Mouse (Mus musculus) thymus, postnatal 25 days (tissue): ENCODE data around the gene Csrnp1.

Source experiments
- DNase-seq: peaks from one replicate; pipeline ENCODE4 v3.0.0; 2022

Gene Csrnp1

DNA sequence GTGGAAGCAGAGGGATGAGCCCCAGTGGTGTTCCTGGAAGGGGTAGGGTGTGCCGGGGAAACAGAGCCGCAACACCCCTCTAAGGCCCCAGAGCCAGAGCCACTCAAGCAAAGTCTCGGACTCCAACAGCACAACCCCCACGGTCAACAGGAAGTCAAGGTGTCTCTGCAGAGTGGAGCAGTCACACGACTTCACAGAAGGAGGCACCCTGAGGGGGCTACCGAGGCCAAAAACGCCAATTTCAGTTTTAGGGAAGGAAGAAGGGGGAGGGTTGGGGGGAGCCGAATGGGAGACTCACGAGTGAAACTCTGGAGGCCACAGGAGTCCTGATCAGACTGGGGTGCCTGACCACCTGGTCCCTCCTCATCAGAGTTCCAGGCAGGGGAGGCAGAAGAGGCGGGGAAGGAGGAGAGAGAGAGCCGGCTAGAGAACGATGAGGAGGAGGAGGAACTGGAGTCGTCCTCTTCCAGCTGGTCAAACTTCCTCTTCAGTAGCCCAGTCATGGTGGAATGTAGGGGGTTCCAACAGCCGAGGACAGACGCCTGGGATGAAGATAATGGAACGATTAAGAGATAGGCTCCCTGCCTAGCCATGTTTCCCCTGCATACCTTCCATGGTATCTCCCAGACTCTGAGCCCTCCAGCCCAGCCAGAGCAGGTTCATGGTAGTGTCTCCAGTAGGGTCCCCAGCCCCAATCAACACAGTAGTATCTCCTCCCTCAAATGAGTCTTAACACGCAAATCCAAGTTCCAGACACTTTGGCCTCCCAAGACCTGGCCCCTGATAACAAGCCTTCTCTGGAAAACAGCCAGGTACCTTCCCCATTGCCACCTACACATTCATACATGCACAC is 7.5 kb downstream of the Csrnp1 start:
- DNase-seq: peak; percentile 50

GRCm38 (mm10) chr9:119975286-119975685 is 9.2 kb downstream of the Csrnp1 start:
- DNase-seq: no peak

- no peak for DNase-seq
Observed at GRCm38 (mm10) chr9:119974609-119975008, 9.8 kb downstream of the Csrnp1 start.

GRCm38 (mm10) chr9:119973869-119974520 is 10.5 kb downstream of the Csrnp1 start:
- DNase-seq: peak; percentile 50

- no peak for DNase-seq
Observed at GRCm38 (mm10) chr9:119973281-119973680, 11.2 kb downstream of the Csrnp1 start.

DNA sequence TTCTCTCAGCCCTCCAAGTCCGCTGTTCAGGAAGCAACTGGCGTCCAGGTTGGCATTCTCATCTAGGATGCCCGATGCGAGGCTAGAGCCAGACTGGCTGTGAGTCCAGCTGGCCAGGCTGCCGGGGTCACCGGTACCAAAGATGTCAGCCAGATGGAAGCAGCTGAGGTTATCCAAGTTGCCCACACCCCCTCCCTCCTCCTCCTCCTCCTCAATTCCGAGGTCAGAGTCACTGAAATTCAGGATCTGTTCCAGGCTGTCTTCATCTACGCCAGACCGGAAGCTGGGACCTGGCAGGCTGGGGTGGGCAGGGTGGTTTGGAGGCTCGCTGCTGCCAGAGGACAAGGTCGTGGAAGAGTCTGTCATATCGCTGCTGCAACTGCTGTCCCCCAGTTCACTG is 11.9 kb downstream of the Csrnp1 start:
- DNase-seq: no peak

DNA sequence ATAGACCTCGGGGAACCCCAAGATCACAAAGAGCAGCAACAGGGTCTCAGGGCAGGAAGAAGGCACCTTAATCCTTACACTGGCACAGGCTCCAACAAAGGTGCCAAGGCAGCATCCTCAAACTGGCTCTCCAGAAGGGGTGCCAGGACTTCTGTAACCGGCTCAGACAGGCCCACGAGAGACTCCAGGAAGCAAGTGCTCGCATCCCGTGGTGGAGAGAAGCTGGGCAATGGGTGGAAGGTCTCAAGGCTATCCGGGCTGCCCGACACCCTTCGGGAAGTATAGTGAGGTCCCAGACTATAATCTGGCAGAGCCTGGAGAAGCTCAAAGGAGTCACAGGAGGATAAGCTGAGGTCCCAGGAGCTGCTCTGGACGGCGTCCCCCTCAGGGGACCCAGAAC is 12.3 kb downstream of the Csrnp1 start:
- DNase-seq: no peak

DNA sequence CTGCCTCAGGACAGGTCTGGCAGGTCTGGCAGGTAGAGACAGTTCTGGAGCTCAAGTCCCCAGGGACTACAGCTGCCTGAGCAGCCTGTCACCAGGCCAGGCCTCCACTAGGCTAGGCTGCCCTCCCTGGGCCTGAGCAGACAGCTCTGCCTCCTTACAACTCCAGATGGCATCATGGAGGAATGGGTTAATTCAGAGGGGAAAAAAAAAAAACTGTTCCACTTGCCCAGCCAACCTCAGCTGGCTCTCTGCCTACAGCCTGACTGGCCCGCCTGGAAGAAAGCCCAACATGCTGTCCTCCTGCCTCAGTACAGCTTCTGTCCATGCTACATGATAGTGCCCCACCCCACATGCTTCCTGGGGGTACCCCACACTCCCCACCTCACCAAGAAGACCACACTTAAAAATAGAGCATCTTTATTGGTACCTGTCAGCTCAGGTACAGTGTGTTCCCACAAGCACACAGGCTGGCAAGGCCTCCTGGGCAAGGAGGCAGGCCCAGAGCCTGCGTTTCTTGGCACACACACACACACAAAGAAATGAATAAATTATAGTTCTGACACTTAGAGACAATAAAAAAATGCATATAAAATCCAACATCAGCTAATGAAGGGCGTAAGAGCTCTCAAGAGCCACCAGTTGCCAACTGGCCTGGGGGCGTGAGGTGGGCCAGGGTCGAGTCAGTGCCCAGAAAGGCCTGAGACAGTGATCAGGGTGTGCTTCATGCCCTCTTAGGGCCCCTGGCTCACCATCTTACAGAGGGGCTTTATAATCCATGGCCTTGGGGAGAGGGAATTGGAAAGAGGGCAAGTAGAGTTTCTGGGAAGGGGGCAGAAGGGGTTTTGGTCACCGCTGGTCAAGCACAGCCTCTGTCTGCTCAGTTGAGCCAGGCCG is 13.4 kb downstream of the Csrnp1 start:
- DNase-seq: no peak

- DNase-seq: peak; percentile 49
Observed at GRCm38 (mm10) chr9:119970221-119970620, 14.2 kb downstream of the Csrnp1 start.

DNA sequence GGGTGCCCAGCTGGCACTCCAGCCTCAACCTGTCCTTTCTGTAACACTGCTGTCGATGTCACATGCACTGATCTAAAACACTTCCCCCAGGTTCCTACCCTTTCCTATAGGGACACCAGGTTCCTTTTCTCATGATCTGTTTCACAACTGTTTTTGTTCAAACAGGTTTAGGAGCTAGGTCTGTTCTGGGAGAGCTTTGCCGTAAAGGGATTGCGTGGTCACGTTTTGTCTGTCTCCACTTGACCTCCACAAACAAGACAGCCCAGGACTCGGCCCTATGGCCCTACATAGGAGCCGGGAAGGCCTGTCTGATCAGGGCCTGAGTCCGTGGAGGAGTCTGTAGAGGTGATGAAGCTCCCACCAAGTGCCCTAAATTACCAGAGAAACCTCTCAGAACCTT is 14.6 kb downstream of the Csrnp1 start:
- no peak for DNase-seq

GRCm38 (mm10) chr9:119966221-119966910 is 18.1 kb downstream of the Csrnp1 start:
- no peak for DNase-seq

GRCm38 (mm10) chr9:119965186-119965585 is 19.3 kb downstream of the Csrnp1 start:
- DNase-seq: no peak

GRCm38 (mm10) chr9:119964206-119964605 is 20.3 kb downstream of the Csrnp1 start:
- no peak for DNase-seq

DNA sequence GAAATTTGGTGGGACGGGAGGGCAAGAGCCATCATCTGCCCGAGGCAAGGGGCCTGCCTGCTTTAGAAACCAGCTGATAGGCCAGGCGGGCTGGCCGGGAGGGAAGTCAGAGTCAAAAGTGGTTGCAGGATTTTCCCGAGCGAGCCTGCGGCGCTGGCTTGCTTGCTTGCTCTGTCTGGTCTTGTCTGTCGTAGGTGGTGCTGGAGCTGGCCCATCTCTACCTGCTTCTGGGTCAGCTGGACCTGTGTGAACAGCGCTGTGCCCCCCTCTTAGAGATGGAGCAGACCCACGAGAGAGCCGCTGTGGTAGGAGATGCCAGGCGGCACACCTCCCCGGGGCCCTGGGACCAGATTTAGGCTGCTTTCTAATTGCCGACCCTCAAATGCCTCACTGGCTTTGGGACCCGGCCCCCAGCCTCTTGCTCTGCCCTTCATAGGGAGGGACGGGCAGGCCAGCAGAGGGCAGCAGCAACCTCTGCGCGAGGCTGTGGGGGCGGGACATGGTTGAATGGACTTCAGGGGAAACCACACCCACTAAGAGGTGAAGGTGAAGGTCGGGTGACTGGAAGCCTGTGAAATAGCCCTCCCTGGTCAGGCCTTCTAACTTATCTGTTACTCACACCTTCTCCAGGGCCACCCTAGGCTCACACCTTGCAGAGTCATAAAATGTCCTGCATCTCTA is 21.3 kb downstream of the Csrnp1 start:
- DNase-seq: peak; percentile 84

DNA sequence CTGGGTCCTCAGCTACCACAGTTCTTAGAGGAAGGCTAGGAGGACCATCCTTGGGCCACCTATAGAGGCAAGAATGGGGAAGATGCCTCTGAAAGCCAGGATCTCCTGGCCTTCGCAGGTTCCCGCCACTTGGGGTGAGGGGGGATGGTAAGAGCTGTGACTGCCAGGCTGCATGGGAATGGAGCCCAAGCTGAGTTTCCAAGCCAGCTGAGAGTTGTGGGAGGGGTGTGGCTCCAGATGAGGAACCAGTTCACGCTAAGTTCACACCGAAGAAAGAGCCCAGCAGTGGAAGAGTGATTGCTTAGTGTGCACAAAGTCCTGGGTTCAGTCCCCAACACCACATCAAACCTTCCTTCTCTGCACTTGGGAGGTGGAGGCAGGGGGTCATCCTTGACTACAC is 22.2 kb downstream of the Csrnp1 start:
- DNase-seq: no peak

DNA sequence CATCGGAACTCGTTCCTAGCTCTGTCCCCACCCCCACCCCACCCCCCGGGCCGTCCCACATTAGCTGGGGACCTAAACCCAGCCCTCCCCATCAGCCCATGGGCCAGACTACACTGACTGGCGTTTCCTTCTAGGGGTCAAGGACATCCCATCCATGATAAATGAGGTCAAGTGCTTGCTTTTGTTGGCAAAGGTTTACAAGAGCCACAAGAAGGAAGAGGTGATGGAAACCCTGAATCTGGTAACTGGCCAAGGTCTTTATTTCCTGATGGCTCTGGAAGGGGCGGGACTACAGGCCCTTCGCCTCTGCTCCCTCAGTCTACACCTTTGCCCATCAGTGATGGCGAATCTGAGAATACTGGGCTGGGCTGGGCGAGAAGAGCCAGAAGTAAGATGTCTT is 25.6 kb downstream of the Csrnp1 start:
- DNase-seq: no peak

GRCm38 (mm10) chr9:119951388-119951787 is 33.1 kb downstream of the Csrnp1 start:
- DNase-seq: no peak

DNA sequence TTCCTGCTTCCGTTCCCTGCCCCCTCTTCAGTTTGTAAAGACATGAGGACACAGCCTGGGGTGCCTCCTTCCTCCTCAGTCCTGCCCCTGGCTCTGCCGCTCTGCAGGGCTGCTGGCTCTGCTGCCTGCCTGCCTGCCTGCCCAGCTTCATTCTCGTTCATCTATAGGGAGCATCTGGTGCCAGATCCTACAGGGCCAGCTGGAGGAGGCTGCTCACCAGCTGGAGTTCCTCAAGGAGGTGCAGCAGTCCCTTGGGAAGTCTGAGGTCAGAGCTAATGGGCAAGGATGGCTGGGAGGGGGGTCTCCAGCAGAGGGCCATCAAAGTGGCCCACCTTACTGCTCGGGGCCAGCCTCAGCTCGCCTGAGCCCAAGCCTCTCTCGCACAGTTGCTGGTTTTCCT is 34.0 kb downstream of the Csrnp1 start:
- DNase-seq: no peak

DNA sequence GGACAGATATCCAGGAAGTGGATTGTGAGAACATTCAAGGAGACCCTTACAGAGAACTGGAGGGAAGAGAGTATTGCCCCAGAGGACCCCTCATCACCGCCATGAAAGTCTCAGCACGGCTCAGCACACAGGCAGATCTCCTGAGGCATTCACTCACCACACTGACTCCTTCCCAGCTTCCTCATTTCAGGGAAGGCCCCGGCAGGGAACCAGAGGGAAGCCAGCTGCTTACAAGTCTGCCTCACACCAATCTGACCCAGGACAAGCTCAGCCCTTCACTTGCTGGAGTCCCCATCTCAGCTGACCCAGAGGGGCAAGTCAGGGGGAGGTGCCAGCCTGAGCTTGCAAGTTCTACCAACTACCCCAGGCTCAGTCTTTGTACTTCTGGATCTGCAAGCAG is 35.7 kb downstream of the Csrnp1 start:
- no peak for DNase-seq

DNA sequence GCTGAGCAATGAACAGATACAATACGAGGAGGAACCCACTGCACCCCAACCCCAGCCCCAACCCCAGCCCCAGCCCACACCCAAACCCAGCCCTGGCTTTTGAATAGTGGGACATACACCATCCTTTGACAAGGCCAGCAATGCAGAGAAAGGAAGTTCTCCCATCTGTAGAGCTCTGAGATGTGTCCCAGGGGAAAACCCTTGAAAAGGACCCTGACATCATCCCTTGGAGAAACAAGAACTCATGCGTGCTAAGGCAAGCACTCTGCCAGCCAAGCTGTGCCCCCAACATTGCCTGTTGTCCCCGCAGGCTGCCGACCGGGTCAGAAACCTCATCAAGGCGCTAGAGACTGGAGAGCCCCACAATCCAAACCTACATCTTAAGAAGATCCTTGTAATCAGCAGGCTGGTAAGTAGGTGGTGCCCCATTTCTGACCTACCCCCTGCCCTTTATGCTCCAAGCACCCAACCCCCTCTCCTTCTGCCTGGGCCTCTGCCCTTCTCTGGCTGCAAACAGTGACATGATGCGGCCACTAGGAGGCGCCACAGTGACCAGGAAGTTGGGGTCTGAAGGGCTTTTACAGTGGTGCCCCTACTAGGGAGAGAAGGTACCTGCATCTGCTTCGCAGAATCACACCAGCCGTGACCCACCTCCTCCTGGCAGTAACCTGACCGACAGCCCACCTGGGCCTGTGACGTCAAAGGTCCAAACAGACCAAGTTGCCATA is 39.1 kb downstream of the Csrnp1 start:
- DNase-seq: peak; percentile 68

DNA sequence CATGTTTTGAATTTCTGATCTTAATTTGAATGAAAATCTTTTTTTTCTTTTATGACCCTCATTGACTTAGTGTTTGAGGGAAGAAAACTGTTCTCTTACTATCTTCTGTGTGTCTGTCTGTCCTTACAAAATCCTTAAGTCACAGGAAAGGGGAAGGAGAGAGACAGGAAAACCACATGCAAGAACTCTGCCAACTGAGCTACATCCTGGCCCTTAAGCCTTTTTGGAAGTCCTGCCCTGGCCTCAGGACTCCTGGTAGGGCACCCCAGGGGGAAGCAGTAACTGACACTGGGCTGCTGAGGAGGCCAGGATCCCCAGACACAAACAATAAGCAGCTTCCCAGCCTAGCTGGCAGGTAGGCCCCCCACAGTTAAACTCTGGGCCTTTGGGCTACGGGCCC is 41.1 kb downstream of the Csrnp1 start:
- DNase-seq: no peak

- no peak for DNase-seq
Observed at GRCm38 (mm10) chr9:119941861-119942260, 42.6 kb downstream of the Csrnp1 start.
